Mouse (Mus musculus): ENCODE results near the gene Ulk3. TPM values are rescaled to one million over a fixed set of nuclear protein-coding genes. Genes with fewer than 3 reads are reported as not detected.

The Ulk3 gene
- total RNA-seq, 2 experiments from 2014 or later: 35.2 to 38.9 TPM

- no peak for DNase-seq
- intact Hi-C loops (cut with DNase I): no loop called here
Measured at GRCm38 (mm10) chr9:57610359-57610826, 21.1 kb downstream of the Ulk3 start.

GRCm38 (mm10) chr9:57612587-57612986 is 23.3 kb downstream of the Ulk3 start:
- no peak for DNase-seq
- intact Hi-C loops (cut with DNase I): no loop called here

- DNase-seq: no peak
Measured at GRCm38 (mm10) chr9:57613975-57614374, 24.7 kb downstream of the Ulk3 start.

GRCm38 (mm10) chr9:57614786-57615185 is 25.5 kb downstream of the Ulk3 start:
- no peak for DNase-seq
- intact Hi-C loops (cut with DNase I): no loop called here

More at GRCm38 (mm10) chr9:57613975-57614374, 24.7 kb downstream of the Ulk3 start:
- intact Hi-C loops (cut with DNase I): no loop called here

GRCm38 (mm10) chr9:57617556-57618169 is 28.4 kb downstream of the Ulk3 start:
- intact Hi-C loops (cut with DNase I): no loop called here
- no peak for DNase-seq

- intact Hi-C loops (cut with DNase I): no loop called here
- DNase-seq: no peak
Measured at GRCm38 (mm10) chr9:57618854-57619253, 29.6 kb downstream of the Ulk3 start.

- DNase-seq: no peak
- intact Hi-C loops (cut with DNase I): no loop called here
Measured at GRCm38 (mm10) chr9:57620674-57621073, 31.4 kb downstream of the Ulk3 start, which contains the start of gene Lman1l. Gene Lman1l, minus strand, starts transcription at chr9:57620774.

GRCm38 (mm10) chr9:57624295-57624694 is 35.0 kb downstream of the Ulk3 start:
- no peak for DNase-seq
- intact Hi-C loops (cut with DNase I): no loop called here

GRCm38 (mm10) chr9:57625674-57626500 is 36.6 kb downstream of the Ulk3 start:
- no peak for DNase-seq
- intact Hi-C loops (cut with DNase I): no loop called here

- intact Hi-C loops (cut with DNase I): no loop called here
- DNase-seq: no peak
Measured at GRCm38 (mm10) chr9:57627191-57627590, 37.9 kb downstream of the Ulk3 start.

GRCm38 (mm10) chr9:57627892-57628291 is 38.6 kb downstream of the Ulk3 start:
- no peak for DNase-seq
- intact Hi-C loops (cut with DNase I): no loop called here

- DNase-seq: no peak
- intact Hi-C loops (cut with DNase I): no loop called here
Measured at GRCm38 (mm10) chr9:57628717-57629116, 39.5 kb downstream of the Ulk3 start.

GRCm38 (mm10) chr9:57629118-57629874 is 40.0 kb downstream of the Ulk3 start:
- peak; percentile 80 for DNase-seq
- intact Hi-C loops (cut with DNase I): no loop called here

GRCm38 (mm10) chr9:57633481-57634024 is 44.3 kb downstream of the Ulk3 start:
- no peak for DNase-seq
- intact Hi-C loops (cut with DNase I): no loop called here

- intact Hi-C loops (cut with DNase I): no loop called here
- DNase-seq: no peak
Measured at GRCm38 (mm10) chr9:57637272-57637671, 48.0 kb downstream of the Ulk3 start.

- DNase-seq: peak; percentile 71
Measured at GRCm38 (mm10) chr9:57637741-57638322, 48.6 kb downstream of the Ulk3 start.

GRCm38 (mm10) chr9:57638651-57639459 is 49.6 kb downstream of the Ulk3 start:
- intact Hi-C loops (cut with DNase I): no loop called here
- no peak for DNase-seq

More at GRCm38 (mm10) chr9:57637741-57638322, 48.6 kb downstream of the Ulk3 start:
- intact Hi-C loops (cut with DNase I): no loop called here

GRCm38 (mm10) chr9:57639661-57640328 is 50.5 kb downstream of the Ulk3 start:
- intact Hi-C loops (cut with DNase I): no loop called here
- DNase-seq: no peak

- no peak for DNase-seq
- intact Hi-C loops (cut with DNase I): no loop called here
Measured at GRCm38 (mm10) chr9:57640384-57640783, 51.1 kb downstream of the Ulk3 start.

All from left cerebral cortex, postnatal 4 days (tissue).